Mouse (Mus musculus) MEL (cell line): ENCODE measurements around the gene Olfr39. TPM values are rescaled to one million over a fixed set of nuclear protein-coding genes. Genes with fewer than 3 reads are reported as not detected.

Experiments
- DNase-seq: peaks from one replicate; pipeline ENCODE4 v3.0.0; 2011; ENCODE audit warnings: low read depth, low spot score
- H3K27ac ChIP-seq: 2 replicates; pipeline ENCODE4 v1.5.1; 2012; ENCODE audit warnings: low read depth, mild to moderate bottlenecking, control low read depth, low read length, moderate library complexity; ENCODE audit not compliant: control insufficient read depth
- H3K27me3 ChIP-seq, 2 experiments: fragments of 150-350 bp in 1 of 2; sonication (generic) in 1 of 2; 2 replicates each; pipeline ENCODE4 v1.6.1; 2012; ENCODE audit warnings: low read length in 2 of 2, mild to moderate bottlenecking in 2 of 2, improper control_type of control experiment in 1 of 2, moderate library complexity in 1 of 2; ENCODE audit not compliant: insufficient read depth in 2 of 2, control insufficient read depth in 1 of 2
- H3K36me3 ChIP-seq, 2 experiments: 2 replicates each; pipeline ENCODE4 v1.6.1; 2012 to 2014; ENCODE audit warnings: low read length in 2 of 2, improper control_type of control experiment in 1 of 2, inconsistent platforms in 1 of 2, mild to moderate bottlenecking in 1 of 2; ENCODE audit not compliant: insufficient read depth in 2 of 2, control insufficient read depth in 1 of 2
- H3K4me1 ChIP-seq, 2 experiments: fragments of 150-350 bp in 1 of 2; sonication (generic) in 1 of 2; 2 replicates each; pipeline ENCODE4 v1.6.1; 2012; ENCODE audit warnings: low read length in 2 of 2, improper control_type of control experiment in 1 of 2, mild to moderate bottlenecking in 1 of 2; ENCODE audit not compliant: insufficient read depth in 2 of 2, control insufficient read depth in 1 of 2
- H3K4me3 ChIP-seq, 2 experiments: fragments of 150-350 bp in 1 of 2; sonication (generic) in 1 of 2; 2 replicates each; pipeline ENCODE4 v1.5.1; 2012; ENCODE audit warnings: low read depth in 2 of 2, low read length in 2 of 2, mild to moderate bottlenecking in 2 of 2, moderate library complexity in 2 of 2, control low read depth in 1 of 2, improper control_type of control experiment in 1 of 2; ENCODE audit not compliant: control insufficient read depth in 1 of 2, insufficient read depth in 1 of 2
- H3K79me2 ChIP-seq: 2 replicates; pipeline ENCODE4 v1.6.1; 2012; ENCODE audit warnings: mild to moderate bottlenecking, low read length, moderate library complexity; ENCODE audit not compliant: control insufficient read depth, poor library complexity, insufficient read depth
- H3K9ac ChIP-seq: 2 replicates; pipeline ENCODE4 v1.6.1; 2012; ENCODE audit warnings: low read depth, mild to moderate bottlenecking, control low read depth, low read length, moderate library complexity; ENCODE audit not compliant: control insufficient read depth, poor library complexity, severe bottlenecking
- H3K9me3 ChIP-seq: fragments of 150-350 bp; sonication (generic); replicated peaks from 2 replicates; pipeline ENCODE4 v1.6.1; 2012; ENCODE audit warnings: mild to moderate bottlenecking, low read length, improper control_type of control experiment, moderate library complexity; ENCODE audit not compliant: insufficient read depth
- BHLHE40 ChIP-seq: IDR thresholded peaks from 2 replicates; pipeline ENCODE4 v1.6.1; 2012; ENCODE audit warnings: low read depth, mild to moderate bottlenecking, inconsistent platforms, low read length, improper control_type of control experiment, borderline replicate concordance
- EP300 ChIP-seq, 2 experiments: IDR thresholded peaks; 2 replicates each; pipeline ENCODE4 v1.6.1; 2011; ENCODE audit warnings: improper control_type of control experiment in 2 of 2, low read length in 2 of 2, low read depth in 1 of 2, mild to moderate bottlenecking in 1 of 2
- GATA1 ChIP-seq: IDR thresholded peaks from 2 replicates; pipeline ENCODE4 v1.6.1; 2011; ENCODE audit warnings: low read depth, low read length, improper control_type of control experiment
- HCFC1 ChIP-seq: IDR thresholded peaks from 2 replicates; pipeline ENCODE4 v1.6.1; 2012; ENCODE audit warnings: low read depth, mild to moderate bottlenecking, inconsistent platforms, low read length, improper control_type of control experiment, moderate library complexity
- MAX ChIP-seq: IDR thresholded peaks from 2 replicates; pipeline ENCODE4 v1.6.1; 2011; ENCODE audit warnings: low read length, improper control_type of control experiment
- MEF2A ChIP-seq: IDR thresholded peaks from 2 replicates; pipeline ENCODE4 v1.6.1; 2014; ENCODE audit warnings: low read depth, mild to moderate bottlenecking, inconsistent platforms, low read length, improper control_type of control experiment; ENCODE audit not compliant: poor library complexity, insufficient replicate concordance, severe bottlenecking; ENCODE audit errors: extremely low read depth
- MYB ChIP-seq: IDR thresholded peaks from 2 replicates; pipeline ENCODE4 v1.6.1; 2011; ENCODE audit warnings: mild to moderate bottlenecking, low read depth, low read length, improper control_type of control experiment
- NRF1 ChIP-seq: IDR thresholded peaks from 2 replicates; pipeline ENCODE4 v1.6.1; 2014; ENCODE audit warnings: low read depth, mild to moderate bottlenecking, inconsistent platforms, low read length, improper control_type of control experiment, moderate library complexity; ENCODE audit not compliant: poor library complexity, insufficient read depth, severe bottlenecking
- POLR2A ChIP-seq, 2 experiments: IDR thresholded peaks; 2 replicates each; pipeline ENCODE4 v1.6.1; 2011 to 2012; ENCODE audit warnings: low read length in 2 of 2, mild to moderate bottlenecking in 2 of 2, control low read depth in 1 of 2, improper control_type of control experiment in 1 of 2, low read depth in 1 of 2, moderate library complexity in 1 of 2; ENCODE audit not compliant: control insufficient read depth in 1 of 2, insufficient read depth in 1 of 2, poor library complexity in 1 of 2
- POLR2AphosphoS5 ChIP-seq: IDR thresholded peaks from 2 replicates; pipeline ENCODE4 v1.6.1; 2012; ENCODE audit warnings: low read depth, borderline replicate concordance, mild to moderate bottlenecking, inconsistent platforms, low read length, moderate library complexity, mixed read lengths
- RCOR1 ChIP-seq: IDR thresholded peaks from 2 replicates; pipeline ENCODE4 v1.6.1; 2012; ENCODE audit warnings: low read depth, mild to moderate bottlenecking, inconsistent platforms, low read length, improper control_type of control experiment
- TAL1 ChIP-seq: IDR thresholded peaks from 2 replicates; pipeline ENCODE4 v1.6.1; 2012; ENCODE audit warnings: mild to moderate bottlenecking, inconsistent platforms, low read length, moderate library complexity, mixed read lengths
- TCF12 ChIP-seq: IDR thresholded peaks from 2 replicates; pipeline ENCODE4 v1.6.1; 2014; ENCODE audit warnings: low read depth, mild to moderate bottlenecking, inconsistent platforms, low read length, improper control_type of control experiment, moderate library complexity
- USF2 ChIP-seq, 2 experiments: IDR thresholded peaks; 2 replicates each; pipeline ENCODE4 v1.6.1; 2011 to 2012; ENCODE audit warnings: improper control_type of control experiment in 2 of 2, low read length in 2 of 2, borderline replicate concordance in 1 of 2, inconsistent platforms in 1 of 2, low read depth in 1 of 2, mild to moderate bottlenecking in 1 of 2; ENCODE audit not compliant: insufficient read depth in 1 of 2
- ZKSCAN1 ChIP-seq: IDR thresholded peaks from 2 replicates; pipeline ENCODE4 v1.6.1; 2012; ENCODE audit warnings: low read depth, mild to moderate bottlenecking, inconsistent platforms, low read length, improper control_type of control experiment, moderate library complexity
- polyA plus RNA-seq, 2 experiments: library from polyadenylated mRNA; stranded (reverse) in 1 of 2; unstranded in 1 of 2; fragments of >175 nt in 1 of 2; fragments of >200 nt in 1 of 2; gene quantifications; 2 replicates each; pipeline versions ENCODE4 v1.2.1 to v1.2.4; 2012; ENCODE audit warnings: low replicate concordance in 2 of 2, low read depth in 1 of 2; ENCODE audit not compliant: insufficient read length in 2 of 2, insufficient read depth in 1 of 2, missing spikeins in 1 of 2
- total RNA-seq: library from RNA; depleted of rRNA; stranded (reverse); fragments of 300-350 nt; gene quantifications from 2 replicates; pipeline ENCODE4 v1.2.3, GENCODE M21; 2012; rRNA removed

Gene Olfr39
- total and polyA plus RNA-seq, 3 experiments, result not detected

DNA sequence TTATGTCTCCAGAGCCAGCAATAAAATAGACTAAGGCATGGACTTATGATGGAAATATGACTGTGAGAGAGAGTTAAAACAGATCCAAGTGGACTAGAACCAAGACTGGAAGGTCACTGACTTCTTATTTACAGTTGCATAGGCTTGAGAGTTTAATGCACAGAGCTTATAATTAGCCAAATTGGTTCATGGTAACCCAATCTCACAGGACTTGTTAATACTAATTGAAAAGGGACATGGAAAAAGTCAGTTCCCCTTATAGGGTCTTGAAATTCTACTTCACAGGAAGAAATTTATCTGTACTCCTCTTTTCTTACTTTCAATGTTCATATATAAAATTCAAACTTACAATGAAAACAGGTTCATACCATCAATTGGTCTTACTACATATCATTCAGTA is 53.8 kb downstream of the Olfr39 start, which contains the start of gene Olfr18:
Gene Olfr18 (minus strand): TSS at position 101 of the 400 bp plus-strand sequence.
- H3K4me1 ChIP-seq, result no peaks in the 10 kb centered on the region
- DNase-seq, result no peak
- no peaks in the 10 kb centered on the region for H3K9me3 ChIP-seq
- no peaks in the 10 kb centered on the region for H3K27me3 ChIP-seq
- H3K79me2 ChIP-seq, result no peaks in the 10 kb centered on the region
- no peak for TF ChIP-seq MYB
- no peak for TF ChIP-seq BHLHE40
- TF ChIP-seq POLR2A (IDR thresholded peaks at IDR 0.05; ENCODE audit: control insufficient read depth in 1 of 2, insufficient read depth in 1 of 2, low read depth in 1 of 2, low read length in 2 of 2, poor library complexity in 1 of 2), result no peak
- TF ChIP-seq ZKSCAN1, result no peak
- TF ChIP-seq NRF1, result no peak
- no peak for TF ChIP-seq MAX
- no peak for TF ChIP-seq TAL1
- no peak for TF ChIP-seq RCOR1
- TF ChIP-seq EP300 (IDR thresholded peaks at IDR 0.05; ENCODE audit: low read depth in 1 of 2, low read length in 2 of 2), result no peak
- TF ChIP-seq USF2 (IDR thresholded peaks at IDR 0.05; ENCODE audit: borderline replicate concordance in 1 of 2, insufficient read depth in 1 of 2, low read depth in 1 of 2, low read length in 2 of 2), result no peak
- no peak for TF ChIP-seq POLR2AphosphoS5
- no peak for TF ChIP-seq GATA1
- no peak for TF ChIP-seq MEF2A
- TF ChIP-seq TCF12, result no peak
- no peak for TF ChIP-seq HCFC1
- H3K27ac ChIP-seq, result no peak within 1 kb of the TSS
- H3K36me3 ChIP-seq, result no peaks in the 10 kb centered on the region
- H3K9ac ChIP-seq, result no peak within 1 kb of the TSS
- H3K4me3 ChIP-seq, result no peak within 1 kb of the TSS

Other genes with a start within 250 kb of the Olfr39 start
- gene Olfr867, start 224.8 kb upstream of the Olfr39 start, total RNA-seq, result not detected in 2 replicates
- not detected for gene Olfr867, start 224.8 kb upstream of the Olfr39 start, polyA plus RNA-seq
- gene Olfr868, start 183.7 kb upstream of the Olfr39 start, total RNA-seq, result not detected in 2 replicates
- gene Olfr868, start 183.7 kb upstream of the Olfr39 start, polyA plus RNA-seq, result not detected
- not detected in 2 replicates for gene Olfr869, start 153.3 kb upstream of the Olfr39 start, total RNA-seq
- gene Olfr869, start 153.3 kb upstream of the Olfr39 start, polyA plus RNA-seq, result not detected
- gene Olfr870, start 108.3 kb upstream of the Olfr39 start, total RNA-seq, result not detected in 2 replicates
- not detected for gene Olfr870, start 108.3 kb upstream of the Olfr39 start, polyA plus RNA-seq
- not detected in 2 replicates for gene Olfr871, start 70.1 kb upstream of the Olfr39 start, total RNA-seq
- under 1 TPM in 1 of 2 experiments, not detected in 1; 0.08 TPM for gene Olfr871, start 70.1 kb upstream of the Olfr39 start, polyA plus RNA-seq
- not detected in 2 replicates for gene Olfr872, start 45.2 kb upstream of the Olfr39 start, total RNA-seq
- not detected for gene Olfr872, start 45.2 kb upstream of the Olfr39 start, polyA plus RNA-seq
- not detected in 2 replicates for gene Olfr873, start 16.2 kb downstream of the Olfr39 start, total RNA-seq
- not detected for gene Olfr873, start 16.2 kb downstream of the Olfr39 start, polyA plus RNA-seq
- not detected in 2 replicates for gene Olfr18, start 53.7 kb downstream of the Olfr39 start, total RNA-seq
- gene Olfr18, start 53.7 kb downstream of the Olfr39 start, polyA plus RNA-seq, result not detected
- 31.5 and 42.0 TPM in 2 replicates for gene Zfp560, start 102.8 kb downstream of the Olfr39 start, total RNA-seq
- gene Zfp560, start 102.8 kb downstream of the Olfr39 start, polyA plus RNA-seq, result 10 to 100 TPM in 1 of 2 experiments, not detected in 1; 37.0 TPM
- 50.5 and 52.5 TPM in 2 replicates for gene Zfp26, start 177.8 kb downstream of the Olfr39 start, total RNA-seq
- gene Zfp26, start 177.8 kb downstream of the Olfr39 start, polyA plus RNA-seq, result 10 to 100 TPM; 18.5 to 55.4 TPM
- 32.1 and 41.5 TPM in 2 replicates for gene Zfp426, start 210.4 kb downstream of the Olfr39 start, total RNA-seq
- gene Zfp426, start 210.4 kb downstream of the Olfr39 start, polyA plus RNA-seq, result 10 to 100 TPM in 1 of 2 experiments, not detected in 1; 30.7 TPM
- 68.1 and 88.0 TPM in 2 replicates for gene Zfp266, start 239.1 kb downstream of the Olfr39 start, total RNA-seq
- 10 to 100 TPM; 30.7 to 31.5 TPM for gene Zfp266, start 239.1 kb downstream of the Olfr39 start, polyA plus RNA-seq